21 mouse cellular contexts compared by ENCODE assay signal in genomic region chr15:89430771-89431170, GRCm38 (mm10). TPM values are rescaled to one million over a fixed set of nuclear protein-coding genes. Genes with fewer than 3 reads are reported as not detected.
DNase-seq lines count a peak whose midpoint lies in the region; ATAC-seq and TF ChIP-seq lines count a peak whose summit lies in the region.
"Not testable (repeated sequence)": the region's sequence is repeated elsewhere in the genome, so short reads cannot be mapped to it uniquely, and the experiment has no call there.
"Had no signal": no experiment of that assay in that cellular context is flagged by ENCODE, and none has a peak within 500 bp of the region (broad histone marks: within the 10 kb centered on the region; RNA-seq: fewer than 3 reads in every experiment).

No protein-coding gene starts in this region.

- not testable (repeated sequence) for TF ChIP-seq CTCF in C2C12 (IDR thresholded peaks at IDR 0.05; ENCODE audit: control insufficient read depth, insufficient read depth, insufficient read length); bone marrow macrophage, adult 2 months (IDR thresholded peaks at IDR 0.05; ENCODE audit: low read depth, low read length); gastrocnemius, adult 2 months (IDR thresholded peaks at IDR 0.05); liver, adult 2 months (IDR thresholded peaks at IDR 0.05; ENCODE audit: low read depth, low read length)

- H3K36me3 ChIP-seq in C2C12 (ENCODE audit: control insufficient read depth, insufficient read depth) (peaks cover 12% of the 10 kb centered on the region), macrophage (ENCODE audit: inconsistent target) (peaks cover 19% of the 10 kb centered on the region; the same call in 1 of the 2 replicates)
- peaks cover 22% of the 10 kb centered on the region for H3K36me3 ChIP-seq in hindbrain, embryonic 13.5 days
- H3K36me3 ChIP-seq in liver, adult 2 months (ENCODE audit: control insufficient read depth, insufficient read depth, low read length) = peaks cover 17% of the 10 kb centered on the region
- H3K36me3 ChIP-seq in neural tube, embryonic 12.5 days = peaks cover 21% of the 10 kb centered on the region

- H3K79me3 ChIP-seq in C2C12 (ENCODE audit: low read depth) = not testable (repeated sequence)

- H3K27ac ChIP-seq in bone marrow macrophage, adult 2 months (ENCODE audit: insufficient read depth, low read depth, low read length) = peak overlapping the region; percentile 18
- peak overlapping the region; percentile 99; the same call in 1 of the 2 replicates for H3K27ac ChIP-seq in gastrocnemius, adult 2 months
- not testable (repeated sequence) for H3K27ac ChIP-seq in hindbrain, embryonic 13.5 days; macrophage; neural tube, embryonic 12.5 days
- peak overlapping the region; percentile 82 for H3K27ac ChIP-seq in liver, adult 2 months (replicated peaks; ENCODE audit: insufficient read depth, low read depth, low read length)

- H3K4me3 ChIP-seq in C2C12 (ENCODE audit: insufficient read depth, poor library complexity, severe bottlenecking) (peak overlapping the region; percentile 98), macrophage (ENCODE audit: inconsistent target) (peak overlapping the region; percentile 83; the same call in 1 of the 2 replicates)
- peak overlapping the region; percentile 63; the same call in 1 of the 2 replicates for H3K4me3 ChIP-seq in bone marrow macrophage, adult 2 months (ENCODE audit: insufficient read depth, low read length)
- H3K4me3 ChIP-seq in gastrocnemius, adult 2 months = peak overlapping the region; percentile 71; the same call in 1 of the 2 replicates
- H3K4me3 ChIP-seq in hindbrain, embryonic 13.5 days; liver, adult 2 months (ENCODE audit: insufficient read depth, low read depth, low read length); neural tube, embryonic 12.5 days: not testable (repeated sequence)

- TF ChIP-seq POLR2A in bone marrow macrophage, adult 2 months (IDR thresholded peaks at IDR 0.05; ENCODE audit: borderline replicate concordance, low read depth, low read length); liver, adult 2 months (IDR thresholded peaks at IDR 0.05; ENCODE audit: extremely low read depth, insufficient read depth, low read length): not testable (repeated sequence)

- intact Hi-C loops in gastrocnemius, adult 2 months (cut with DNase I) = not testable (repeated sequence)

- ATAC-seq in hindbrain, embryonic 13.5 days (ENCODE audit: low FRiP score); neural tube, embryonic 12.5 days (ENCODE audit: low FRiP score, low read depth): not testable (repeated sequence)

- H3K9ac ChIP-seq in hindbrain, embryonic 13.5 days; neural tube, embryonic 12.5 days: not testable (repeated sequence)
- H3K9ac ChIP-seq in liver, adult 2 months (ENCODE audit: low read depth, low read length) = peak overlapping the region; percentile 10; the same call in 1 of the 2 replicates

- peak overlapping the region; percentile 90 for H3K4me2 ChIP-seq in hindbrain, embryonic 13.5 days
- H3K4me2 ChIP-seq in neural tube, embryonic 12.5 days (replicated peaks) = peak overlapping the region; percentile 88; the same call in 1 of the 2 replicates

- not testable (repeated sequence) for DNase-seq in gastrocnemius, adult 2 months; liver, adult 2 months (ENCODE audit: extremely low read depth, low read depth, low spot score)
- DNase-seq in testis, postnatal 10 days (ENCODE audit: low spot score) = peak; percentile 32

- H3K4me1 ChIP-seq in bone marrow macrophage, adult 2 months (ENCODE audit: control insufficient read depth, insufficient read depth, low read length) = peaks cover 32% of the 10 kb centered on the region
- H3K4me1 ChIP-seq in hindbrain, embryonic 13.5 days (replicated peaks) = peaks cover 28% of the 10 kb centered on the region
- H3K4me1 ChIP-seq in liver, adult 2 months (ENCODE audit: control insufficient read depth, insufficient read depth, low read length) = peaks cover 15% of the 10 kb centered on the region
- peaks cover 12% of the 10 kb centered on the region; the same call in 1 of the 2 replicates for H3K4me1 ChIP-seq in neural tube, embryonic 12.5 days

- H3K27me3 ChIP-seq in C2C12 (ENCODE audit: control insufficient read depth, insufficient read depth, insufficient read length); hindbrain, embryonic 13.5 days; liver, adult 2 months (ENCODE audit: control insufficient read depth, insufficient read depth, low read length); neural tube, embryonic 12.5 days (replicated peaks): not testable (repeated sequence)

- WGBS in hindbrain, embryonic 13.5 days = 79% methylated on average over 9 of the region's 9 CpGs
- 55% methylated on average over 9 of the region's 9 CpGs for WGBS in liver, adult 2 months
- WGBS in macrophage (ENCODE audit: missing documents) = 46% methylated on average over 2 of the region's 9 CpGs
- WGBS in neural tube, embryonic 12.5 days = 83% methylated on average over 9 of the region's 9 CpGs

- not testable (repeated sequence) for H3K9me3 ChIP-seq in hindbrain, embryonic 13.5 days; neural tube, embryonic 12.5 days

- H3K79me2 ChIP-seq in C2C12 (ENCODE audit: control insufficient read depth, insufficient read depth) (peaks cover 17% of the 10 kb centered on the region), macrophage (ENCODE audit: inconsistent target) (peaks cover 12% of the 10 kb centered on the region)
- not testable (repeated sequence) for H3K79me2 ChIP-seq in liver, adult 2 months (ENCODE audit: control insufficient read depth, insufficient read depth, low read length)

- not testable (repeated sequence) for H3ac ChIP-seq in C2C12 (ENCODE audit: control insufficient read depth, insufficient read length, low read depth)

RNA-seq across cellular contexts. Expression of gene Chkb, which starts 1.1 kb away (rescaled TPM):
- polyA plus RNA-seq in C2C12 (2012; fragmentation: generic; extraction: Trizol) (47.1 TPM), macrophage (2018) (26.6 to 54.6 TPM (median 36.7 TPM) in 3 replicates)
- polyA plus RNA-seq in bone marrow macrophage, adult 2 months (2012; ENCODE audit: insufficient read depth, insufficient read length, missing spikeins) = 115 and 138 TPM in 2 replicates
- 10 to 100 TPM; 21.4 to 23.3 TPM for total RNA-seq in gastrocnemius, adult 2 months (2021)
- 92.7 and 98.4 TPM in 2 replicates for polyA plus RNA-seq in hindbrain, embryonic 13.5 days (2015; fragmentation: Nextera tagmentation; extraction: Ambion mirVana)
- 25.4 and 25.9 TPM in 2 replicates for total RNA-seq in liver, adult 2 months (2014; rRNA removed)
- polyA plus RNA-seq in liver, adult 2 months (2012; rRNA removed) = 42.0 and 47.2 TPM in 2 replicates
- 100 to 1,000 TPM; 165 to 422 (median 231) TPM for total RNA-seq in macrophage (2018; cell fraction: chromatin; rRNA removed)
- total RNA-seq in macrophage (2018; cell fraction: cytosol; rRNA removed) = 10 to 100 TPM; 18.0 to 54.2 (median 29.9) TPM
- total RNA-seq in macrophage (2018; cell fraction: nucleus; rRNA removed) = 100 to 1,000 TPM; 102 to 409 (median 198) TPM
- 79.3 and 80.1 TPM in 2 replicates for polyA plus RNA-seq in neural tube, embryonic 12.5 days (2016; fragmentation: Nextera tagmentation; extraction: Ambion mirVana)

RNA-seq across cellular contexts. Expression of gene Gm44502, which starts 1.3 kb away (rescaled TPM):
- polyA plus RNA-seq in C2C12 (2012; fragmentation: generic; extraction: Trizol) (0.06 TPM), macrophage (2018) (0.07 to 0.42 TPM in 2 of 3 replicates, not detected in the other)
- polyA plus RNA-seq in bone marrow macrophage, adult 2 months (2012; ENCODE audit: insufficient read depth, insufficient read length, missing spikeins) = 0.94 and 1.1 TPM in 2 replicates
- total RNA-seq in gastrocnemius, adult 2 months (2021) = 1 to 10 TPM in 1 of 2 experiments, under 1 TPM in 1; 0.87 to 2.0 TPM
- polyA plus RNA-seq in hindbrain, embryonic 13.5 days (2015; fragmentation: Nextera tagmentation; extraction: Ambion mirVana) = not detected in 2 replicates
- not detected in 2 replicates for total RNA-seq in liver, adult 2 months (2014; rRNA removed)
- 0.30 and 1.5 TPM in 2 replicates for polyA plus RNA-seq in liver, adult 2 months (2012; rRNA removed)
- 1 to 10 TPM in 24 of 26 experiments, under 1 TPM in 1, not detected in 1; 0.99 to 5.0 (median 3.0) TPM for total RNA-seq in macrophage (2018; cell fraction: chromatin; rRNA removed)
- total RNA-seq in macrophage (2018; cell fraction: cytosol; rRNA removed) = under 1 TPM in 14 of 26 experiments, not detected in 12; 0.03 to 0.22 (median 0.08) TPM
- total RNA-seq in macrophage (2018; cell fraction: nucleus; rRNA removed) = 1 to 10 TPM in 15 of 26 experiments, under 1 TPM in 10, not detected in 1; 0.49 to 6.1 (median 1.2) TPM
- polyA plus RNA-seq in neural tube, embryonic 12.5 days (2016; fragmentation: Nextera tagmentation; extraction: Ambion mirVana) = not detected in 2 replicates
- total RNA-seq: layer of hippocampus, postnatal 10 days had no signal
- polyA plus RNA-seq: embryonic facial prominence, embryonic 12.5 days; kidney, embryonic 14.5 days; limb, embryonic 12.5 days; lung, embryonic 16.5 days had no signal

RNA-seq across cellular contexts. Expression of gene C730034F03Rik, which starts 1.4 kb away (rescaled TPM):
- polyA plus RNA-seq in C2C12 (2012; fragmentation: generic; extraction: Trizol) = 0.33 TPM
- polyA plus RNA-seq in bone marrow macrophage, adult 2 months (2012; ENCODE audit: insufficient read depth, insufficient read length, missing spikeins) = 0.72 and 1.1 TPM in 2 replicates
- total RNA-seq in gastrocnemius, adult 2 months (2021) = under 1 TPM; 0.56 to 0.64 TPM
- polyA plus RNA-seq in hindbrain, embryonic 13.5 days (2015; fragmentation: Nextera tagmentation; extraction: Ambion mirVana) = 5.4 and 8.2 TPM in 2 replicates
- 1.1 and 1.6 TPM in 2 replicates for total RNA-seq in liver, adult 2 months (2014; rRNA removed)
- polyA plus RNA-seq in liver, adult 2 months (2012; rRNA removed) = 0.50 and 0.83 TPM in 2 replicates
- 1 to 10 TPM; 1.3 to 8.1 (median 2.3) TPM for total RNA-seq in macrophage (2018; cell fraction: chromatin; rRNA removed)
- 1 to 10 TPM in 1 of 26 experiments, under 1 TPM in 21, not detected in 4; 0.11 to 1.9 (median 0.37) TPM for total RNA-seq in macrophage (2018; cell fraction: cytosol; rRNA removed)
- total RNA-seq in macrophage (2018; cell fraction: nucleus; rRNA removed) = 10 to 100 TPM in 3 of 26 experiments, 1 to 10 TPM in 22, under 1 TPM in 1; 0.96 to 14.0 (median 3.6) TPM
- 0.40 to 0.83 TPM (median 0.54 TPM) in 3 replicates for polyA plus RNA-seq in macrophage (2018)
- polyA plus RNA-seq in neural tube, embryonic 12.5 days (2016; fragmentation: Nextera tagmentation; extraction: Ambion mirVana) = 5.2 and 5.3 TPM in 2 replicates

RNA-seq across cellular contexts. Expression of gene Cpt1b, which starts 5.1 kb away (rescaled TPM):
- 2.5 TPM for polyA plus RNA-seq in C2C12 (2012; fragmentation: generic; extraction: Trizol)
- polyA plus RNA-seq in bone marrow macrophage, adult 2 months (2012; ENCODE audit: insufficient read depth, insufficient read length, missing spikeins) = 2.0 TPM in 1 of 2 replicates, not detected in the other
- total RNA-seq in gastrocnemius, adult 2 months (2021) = 100 to 1,000 TPM; 257 to 362 TPM
- polyA plus RNA-seq in hindbrain, embryonic 13.5 days (2015; fragmentation: Nextera tagmentation; extraction: Ambion mirVana) = 0.99 and 1.3 TPM in 2 replicates
- total RNA-seq in liver, adult 2 months (2014; rRNA removed) = 1.5 and 1.9 TPM in 2 replicates
- 0.82 and 1.3 TPM in 2 replicates for polyA plus RNA-seq in liver, adult 2 months (2012; rRNA removed)
- total RNA-seq in macrophage (2018; cell fraction: chromatin; rRNA removed) = 10 to 100 TPM in 2 of 26 experiments, 1 to 10 TPM in 22, under 1 TPM in 2; 0.34 to 16.3 (median 4.6) TPM
- under 1 TPM in 20 of 26 experiments, not detected in 6; 0.03 to 0.34 (median 0.14) TPM for total RNA-seq in macrophage (2018; cell fraction: cytosol; rRNA removed)
- total RNA-seq in macrophage (2018; cell fraction: nucleus; rRNA removed) = 1 to 10 TPM in 21 of 26 experiments, under 1 TPM in 5; 0.46 to 8.3 (median 1.8) TPM
- 0.24 to 0.79 TPM in 2 of 3 replicates, not detected in the other for polyA plus RNA-seq in macrophage (2018)
- 0.85 and 1.4 TPM in 2 replicates for polyA plus RNA-seq in neural tube, embryonic 12.5 days (2016; fragmentation: Nextera tagmentation; extraction: Ambion mirVana)

RNA-seq across cellular contexts. Expression of gene Syce3, which starts 20.5 kb away (rescaled TPM):
- not detected for polyA plus RNA-seq in C2C12 (2012; fragmentation: generic; extraction: Trizol)
- not detected in 2 replicates for polyA plus RNA-seq in bone marrow macrophage, adult 2 months (2012; ENCODE audit: insufficient read depth, insufficient read length, missing spikeins)
- total RNA-seq in gastrocnemius, adult 2 months (2021) = not detected
- polyA plus RNA-seq in hindbrain, embryonic 13.5 days (2015; fragmentation: Nextera tagmentation; extraction: Ambion mirVana) = not detected in 2 replicates
- not detected in 2 replicates for total RNA-seq in liver, adult 2 months (2014; rRNA removed)
- polyA plus RNA-seq in liver, adult 2 months (2012; rRNA removed) = not detected in 2 replicates
- not detected for total RNA-seq in macrophage (2018; cell fraction: chromatin; rRNA removed)
- not detected for total RNA-seq in macrophage (2018; cell fraction: cytosol; rRNA removed)
- total RNA-seq in macrophage (2018; cell fraction: nucleus; rRNA removed) = not detected
- not detected in 3 replicates for polyA plus RNA-seq in macrophage (2018)
- polyA plus RNA-seq in neural tube, embryonic 12.5 days (2016; fragmentation: Nextera tagmentation; extraction: Ambion mirVana) = not detected in 2 replicates
- total RNA-seq: adrenal gland, postnatal 10 days; gastrocnemius, postnatal 10 days; heart, adult 2 months; heart, postnatal 36 days; layer of hippocampus, postnatal 10 days; megakaryocyte progenitor cell, adult 5-6 weeks had no signal
- polyA plus RNA-seq: embryonic facial prominence, embryonic 12.5 days; heart, adult 2 months; inflammation-experienced regulatory T-cells, adult 6 months; kidney, embryonic 14.5 days; limb, embryonic 12.5 days; lung, embryonic 16.5 days; thymus, adult 2 months; urinary bladder, adult 2 months had no signal
